Mouse (Mus musculus) kidney, adult 2 months (tissue): ENCODE measurements around the gene Nin. TPM values are rescaled to one million over a fixed set of nuclear protein-coding genes. Genes with fewer than 3 reads are reported as not detected.

Experiments
- DNase-seq: peaks from one replicate; pipeline ENCODE4 v3.0.0; 2021
- H3K27ac ChIP-seq: fragments of 200-500 bp; 2 replicates; pipeline ENCODE4 v1.5.1; 2012; ENCODE audit warnings: low read depth, low read length, control low read depth, inconsistent platforms; ENCODE audit not compliant: insufficient read depth
- H3K27me3 ChIP-seq: fragments of 200-500 bp; replicated peaks from 2 replicates; pipeline ENCODE4 v1.6.1; 2012; ENCODE audit warnings: mild to moderate bottlenecking, moderate library complexity, low read length, inconsistent platforms; ENCODE audit not compliant: control insufficient read depth, insufficient read depth
- H3K36me3 ChIP-seq: fragments of 200-500 bp; 2 replicates; pipeline ENCODE4 v1.6.1; 2012; ENCODE audit warnings: mild to moderate bottlenecking, moderate library complexity, low read length, inconsistent platforms; ENCODE audit not compliant: control insufficient read depth, insufficient read depth
- H3K4me1 ChIP-seq: fragments of 200-500 bp; 2 replicates; pipeline ENCODE4 v1.6.1; 2011; ENCODE audit warnings: low read length; ENCODE audit not compliant: control insufficient read depth, insufficient read depth
- H3K4me3 ChIP-seq: fragments of 200-500 bp; 2 replicates; pipeline ENCODE4 v1.5.1; 2011; ENCODE audit warnings: mild to moderate bottlenecking, low read depth, low read length, control low read depth; ENCODE audit not compliant: insufficient read depth
- CTCF ChIP-seq: fragments of 200-500 bp; conservative IDR thresholded peaks from 2 replicates; pipeline ENCODE4 v1.5.1; 2011; ENCODE audit warnings: low read depth, mild to moderate bottlenecking, control low read depth, low read length, moderate library complexity, mixed read lengths; ENCODE audit not compliant: insufficient read depth, insufficient read length
- POLR2A ChIP-seq: fragments of 200-500 bp; IDR thresholded peaks from one replicate; pipeline ENCODE4 v1.6.1; 2011; ENCODE audit warnings: low read depth, low read length, control low read depth
- WGBS: fragments of 180-500 bp; shearing (Covaris S2); methylation state at CpG from one replicate; pipeline ENCODE4 v1.1.7; 2018; 5-methylcytosine and 5-hydroxymethylcytosine counted together
- polyA plus RNA-seq: library from polyadenylated mRNA; depleted of rRNA; stranded (reverse); fragments of >200 nt; gene quantifications from 2 replicates; pipeline ENCODE4 v1.2.3, GENCODE M21; 2012; rRNA removed

The Nin gene
- 4.9 and 5.2 TPM in 2 replicates for polyA plus RNA-seq

GRCm38 (mm10) chr12:70113351-70113750, at the start of gene Nin:
TSS of gene Nin (minus strand) at chr12:70113717.
- H3K4me3 ChIP-seq, result no peak within 1 kb of the TSS
- no peak for DNase-seq
- no peak for TF ChIP-seq POLR2A
- no peak for TF ChIP-seq CTCF
- H3K4me1 ChIP-seq, result peaks cover 8% of the 10 kb centered on the region; the same call in 1 of the 2 replicates
- 85% methylated on average over 11 of the region's 11 CpGs for WGBS
- no peaks in the 10 kb centered on the region for H3K27me3 ChIP-seq
- no peaks in the 10 kb centered on the region for H3K36me3 ChIP-seq
- no peak within 1 kb of the TSS for H3K27ac ChIP-seq

- Histone ChIP-seq H3K4me3 (no peak overlapping the region), H3K27ac (no peak overlapping the region), H3K27me3 (no peaks in the 10 kb centered on the region), H3K36me3 (no peaks in the 10 kb centered on the region), H3K4me1 (no peaks in the 10 kb centered on the region)
- TF ChIP-seq CTCF (no peak), POLR2A (no peak)
- WGBS, result 79% methylated on average over 5 of the region's 5 CpGs
- DNase-seq, result no peak
Observed at GRCm38 (mm10) chr12:70161057-70161456, 47.5 kb upstream of the Nin start.

GRCm38 (mm10) chr12:70157292-70158066, 44.0 kb upstream of the Nin start:
- no peaks in the 10 kb centered on the region for H3K4me1 ChIP-seq
- TF ChIP-seq POLR2A (no peak), CTCF (no peak)
- DNase-seq, result no peak
- H3K4me3 ChIP-seq, result no peak overlapping the region
- 67% methylated on average over 5 of the region's 5 CpGs for WGBS
- H3K36me3 ChIP-seq, result no peaks in the 10 kb centered on the region
- no peaks in the 10 kb centered on the region for H3K27me3 ChIP-seq
- no peak overlapping the region for H3K27ac ChIP-seq

GRCm38 (mm10) chr12:70156222-70156621, 42.7 kb upstream of the Nin start:
- DNase-seq, result no peak
- Histone ChIP-seq H3K4me1 (no peaks in the 10 kb centered on the region), H3K36me3 (no peaks in the 10 kb centered on the region), H3K4me3 (no peak overlapping the region), H3K27me3 (no peaks in the 10 kb centered on the region), H3K27ac (no peak overlapping the region)
- no peak for TF ChIP-seq POLR2A
- no peak for TF ChIP-seq CTCF
- 63% methylated on average over 6 of the region's 6 CpGs for WGBS

- no peak for TF ChIP-seq CTCF
- no peak for TF ChIP-seq POLR2A
- no peak for DNase-seq
- Histone ChIP-seq H3K27me3 (no peaks in the 10 kb centered on the region), H3K27ac (no peak within 1 kb of the TSS), H3K4me3 (no peak within 1 kb of the TSS), H3K36me3 (no peaks in the 10 kb centered on the region), H3K4me1 (peaks cover under 1% of the 10 kb centered on the region; the same call in 1 of the 2 replicates)
- 65% methylated on average over 3 of the region's 3 CpGs for WGBS
Observed at GRCm38 (mm10) chr12:70153842-70154241, 40.3 kb upstream of the Nin start, which contains the start of gene Abhd12b. TSS of gene Abhd12b (plus strand) at chr12:70154142.

- Histone ChIP-seq H3K27ac (no peak overlapping the region), H3K4me1 (peaks cover 4% of the 10 kb centered on the region; the same call in 1 of the 2 replicates), H3K4me3 (peak overlapping the region; percentile 40), H3K36me3 (no peaks in the 10 kb centered on the region), H3K27me3 (no peaks in the 10 kb centered on the region)
- no peak for DNase-seq
- TF ChIP-seq POLR2A, result no peak
- no peak for TF ChIP-seq CTCF
- 16% methylated on average over 11 of the region's 11 CpGs for WGBS
Observed at GRCm38 (mm10) chr12:70148631-70149265, 35.2 kb upstream of the Nin start.

- H3K4me3 ChIP-seq, result peak overlapping the region; percentile 24
- no peak for TF ChIP-seq POLR2A
- no peak for TF ChIP-seq CTCF
- DNase-seq, result no peak
- H3K4me1 ChIP-seq, result peaks cover 4% of the 10 kb centered on the region; the same call in 1 of the 2 replicates
- 11% methylated on average over 13 of the region's 13 CpGs for WGBS
- no peaks in the 10 kb centered on the region for H3K27me3 ChIP-seq
- no peaks in the 10 kb centered on the region for H3K36me3 ChIP-seq
- H3K27ac ChIP-seq, result no peak overlapping the region
Observed at GRCm38 (mm10) chr12:70147986-70148630, 34.6 kb upstream of the Nin start.
